Mouse (Mus musculus) liver, adult 2 months (tissue): ENCODE results near the gene Zcchc3. TPM values are rescaled to one million over a fixed set of nuclear protein-coding genes. Genes with fewer than 3 reads are reported as not detected.
A peak's percentile ranks its signal among the peaks of the same experiment; 100 is the strongest.

Experiments used
- DNase-seq: peaks from one replicate; pipeline ENCODE4 v3.0.0-alpha.2; 2011; ENCODE audit warnings: low read depth, low spot score; ENCODE audit errors: extremely low read depth
- H3K27ac ChIP-seq: fragments of 200-500 bp; replicated peaks from 2 replicates; pipeline ENCODE4 v1.5.1; 2012; ENCODE audit warnings: low read depth, mild to moderate bottlenecking, control low read depth, inconsistent platforms, low read length; ENCODE audit not compliant: insufficient read depth
- H3K27me3 ChIP-seq: fragments of 200-500 bp; 2 replicates; pipeline ENCODE4 v1.6.1; 2012; ENCODE audit warnings: mild to moderate bottlenecking, moderate library complexity, low read length, inconsistent platforms; ENCODE audit not compliant: control insufficient read depth, insufficient read depth
- H3K36me3 ChIP-seq: fragments of 200-500 bp; 2 replicates; pipeline ENCODE4 v1.6.1; 2012; ENCODE audit warnings: low read length, inconsistent platforms; ENCODE audit not compliant: control insufficient read depth, insufficient read depth
- H3K4me1 ChIP-seq: fragments of 200-500 bp; 2 replicates; pipeline ENCODE4 v1.6.1; 2011; ENCODE audit warnings: low read length; ENCODE audit not compliant: control insufficient read depth, insufficient read depth
- H3K4me3 ChIP-seq: fragments of 200-500 bp; 2 replicates; pipeline ENCODE4 v1.5.1; 2011; ENCODE audit warnings: low read depth, mild to moderate bottlenecking, control low read depth, low read length, moderate library complexity; ENCODE audit not compliant: insufficient read depth
- H3K79me2 ChIP-seq: fragments of 200-500 bp; 2 replicates; pipeline ENCODE4 v1.6.1; 2012; ENCODE audit warnings: inconsistent platforms, mild to moderate bottlenecking, low read length, moderate library complexity; ENCODE audit not compliant: control insufficient read depth, insufficient read depth
- H3K9ac ChIP-seq: fragments of 200-500 bp; 2 replicates; pipeline ENCODE4 v1.6.1; 2012; ENCODE audit warnings: low read depth, mild to moderate bottlenecking, control low read depth, inconsistent platforms, low read length
- CTCF ChIP-seq: fragments of 200-500 bp; IDR thresholded peaks from 2 replicates; pipeline ENCODE4 v1.5.1; 2011; ENCODE audit warnings: low read depth, low read length, control low read depth
- POLR2A ChIP-seq: fragments of 200-500 bp; IDR thresholded peaks from 2 replicates; pipeline ENCODE4 v1.6.1; 2011; ENCODE audit warnings: low read length, control low read depth; ENCODE audit not compliant: insufficient read depth; ENCODE audit errors: extremely low read depth
- WGBS: fragments of 180-500 bp; shearing (Covaris S2); methylation state at CpG from one replicate; pipeline ENCODE4 v1.1.7; 2018; 5-methylcytosine and 5-hydroxymethylcytosine counted together
- polyA plus RNA-seq: library from polyadenylated mRNA; depleted of rRNA; stranded (reverse); fragments of >200 nt; gene quantifications from 2 replicates; pipeline ENCODE4 v1.2.3, GENCODE M21; 2012
- total RNA-seq: library from RNA; depleted of rRNA; stranded (reverse); fragments of >200 nt; gene quantifications from 2 replicates; pipeline ENCODE4 v1.2.3, GENCODE M21; 2014

Gene Zcchc3
- total and polyA plus RNA-seq, 2 experiments, result 0.37 to 0.40 TPM

GRCm38 (mm10) chr2:152399122-152399542, 15.7 kb downstream of the Zcchc3 start:
- Histone ChIP-seq H3K27ac (no peak overlapping the region), H3K4me3 (peak overlapping the region; percentile 82; the same call in 1 of the 2 replicates)

GRCm38 (mm10) chr2:152398691-152399090, 16.1 kb downstream of the Zcchc3 start:
- Histone ChIP-seq H3K9ac (peak overlapping the region; percentile 11; the same call in 1 of the 2 replicates), H3K4me1 (peaks cover 7% of the 10 kb centered on the region; the same call in 1 of the 2 replicates), H3K27ac (no peak overlapping the region), H3K36me3 (no peaks in the 10 kb centered on the region), H3K27me3 (no peaks in the 10 kb centered on the region), H3K79me2 (no peaks in the 10 kb centered on the region), H3K4me3 (peak overlapping the region; percentile 82)
- TF ChIP-seq CTCF (no peak), POLR2A (no peak)
- WGBS, result under 1% methylated on average over 38 of the region's 38 CpGs
- DNase-seq, result peak; percentile 69

More at GRCm38 (mm10) chr2:152399122-152399542, 15.7 kb downstream of the Zcchc3 start:
- DNase-seq, result no peak
- no peak for TF ChIP-seq POLR2A
- Histone ChIP-seq H3K36me3 (no peaks in the 10 kb centered on the region), H3K9ac (peak overlapping the region; percentile 11; the same call in 1 of the 2 replicates), H3K79me2 (no peaks in the 10 kb centered on the region), H3K4me1 (peaks cover 7% of the 10 kb centered on the region; the same call in 1 of the 2 replicates), H3K27me3 (no peaks in the 10 kb centered on the region)
- 16% methylated on average over 13 of the region's 13 CpGs for WGBS

GRCm38 (mm10) chr2:152397680-152398435, 17.0 kb downstream of the Zcchc3 start, which contains the start of gene Sox12:
Gene Sox12 (minus strand): TSS chr2:152398063.
- Histone ChIP-seq H3K27ac (peak within 1 kb of the TSS; percentile 87), H3K27me3 (no peaks in the 10 kb centered on the region), H3K4me1 (peaks cover 7% of the 10 kb centered on the region; the same call in 1 of the 2 replicates), H3K9ac (peak within 1 kb of the TSS; percentile 88), H3K36me3 (no peaks in the 10 kb centered on the region), H3K4me3 (peak within 1 kb of the TSS; percentile 82), H3K79me2 (no peaks in the 10 kb centered on the region)
- WGBS, result 2% methylated on average over 90 of the region's 104 CpGs
- DNase-seq, result peak; percentile 63
- TF ChIP-seq POLR2A (peak; percentile 41; the same call in 1 of the 2 replicates), CTCF (no peak)

DNA sequence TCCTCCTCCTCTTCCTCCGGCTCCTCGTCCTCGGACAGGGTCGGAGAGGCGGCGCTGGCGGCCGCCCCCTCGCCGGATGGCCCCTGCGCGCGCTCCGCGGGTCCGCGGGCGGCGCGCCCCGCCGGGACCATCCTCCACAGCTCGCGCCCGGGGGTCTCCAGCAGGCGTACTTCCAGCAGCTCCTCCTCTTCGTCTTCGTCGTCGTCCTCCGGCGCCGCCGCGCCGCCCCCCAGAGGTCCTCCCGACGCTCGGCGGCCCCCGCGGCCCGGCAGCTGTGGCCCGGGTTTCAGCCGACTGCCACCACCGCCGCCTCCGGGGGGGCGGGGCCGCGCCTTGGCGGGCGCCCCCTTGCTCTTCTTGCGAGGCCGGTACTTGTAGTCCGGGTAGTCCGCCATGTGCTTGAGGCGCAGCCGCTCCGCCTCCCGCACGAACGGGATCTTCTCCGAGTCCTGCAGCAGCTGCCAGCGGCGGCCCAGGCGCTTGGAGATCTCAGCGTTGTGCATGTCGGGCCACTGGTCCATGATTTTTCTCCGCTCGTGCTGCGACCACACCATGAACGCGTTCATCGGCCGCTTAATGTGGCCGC, 17.7 kb downstream of the Zcchc3 start:
- H3K79me2 ChIP-seq, result no peaks in the 10 kb centered on the region
- peak overlapping the region; percentile 82 for H3K4me3 ChIP-seq
- peak; percentile 26 for DNase-seq
- H3K4me1 ChIP-seq, result peaks cover 7% of the 10 kb centered on the region; the same call in 1 of the 2 replicates
- H3K9ac ChIP-seq, result peak overlapping the region; percentile 88
- H3K36me3 ChIP-seq, result no peaks in the 10 kb centered on the region
- H3K27ac ChIP-seq, result peak overlapping the region; percentile 73
- H3K27me3 ChIP-seq, result no peaks in the 10 kb centered on the region
- under 1% methylated on average over 76 of the region's 77 CpGs for WGBS
- TF ChIP-seq POLR2A, result no peak
- TF ChIP-seq CTCF, result no peak

GRCm38 (mm10) chr2:152396110-152397003, 18.5 kb downstream of the Zcchc3 start:
- Histone ChIP-seq H3K36me3 (no peaks in the 10 kb centered on the region), H3K9ac (peak overlapping the region; percentile 88), H3K27me3 (no peaks in the 10 kb centered on the region), H3K4me3 (peak overlapping the region; percentile 82), H3K27ac (no peak overlapping the region), H3K79me2 (no peaks in the 10 kb centered on the region), H3K4me1 (peaks cover 7% of the 10 kb centered on the region; the same call in 1 of the 2 replicates)
- TF ChIP-seq CTCF (0 out of 2 replicates have a peak, but pooled peaks have one; percentile 14), POLR2A (no peak)
- peak; percentile 29 for DNase-seq
- WGBS, result 4% methylated on average over 46 of the region's 46 CpGs
